Mouse (Mus musculus): Measurements from ENCODE around the gene Gripap1. TPM values are rescaled to one million over a fixed set of nuclear protein-coding genes. Genes with fewer than 3 reads are reported as not detected.

The Gripap1 gene
- total and polyA plus RNA-seq, 2 experiments from 2014 or later: 28.3 to 61.1 TPM

DNA sequence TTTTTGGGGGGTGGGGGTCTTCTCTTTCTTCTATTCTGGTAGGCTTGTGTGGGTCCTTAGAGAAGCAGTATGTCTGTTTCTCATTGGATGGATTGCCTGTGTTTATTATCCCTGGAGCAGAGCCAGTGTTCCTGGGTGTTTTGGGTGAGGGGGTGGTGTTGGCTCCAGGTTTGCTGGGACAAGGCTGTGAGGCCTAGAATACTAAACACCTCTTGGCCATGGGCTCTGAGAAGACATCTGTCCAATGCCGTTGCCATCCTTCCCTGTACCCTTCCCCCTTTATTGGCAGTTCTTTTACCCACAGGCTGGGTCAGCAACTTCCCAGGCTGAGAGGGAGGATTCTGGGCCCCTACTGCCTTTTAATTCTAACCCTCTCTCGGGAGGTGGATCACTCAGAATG lies 58.3 kb downstream of the Gripap1 start:
- 51% methylated on average over 2 of the region's 2 CpGs for WGBS
- no peak for TF ChIP-seq CTCF (IDR thresholded peaks at IDR 0.05; ENCODE audit: low read depth)
- Histone ChIP-seq H3K4me2 (ENCODE audit: low read depth, low read length) (no peak overlapping the region), H3K27me3 (ENCODE audit: insufficient read depth, low read length) (no peaks in the 10 kb centered on the region), H3K36me3 (ENCODE audit: insufficient read depth, low read length) (no peaks in the 10 kb centered on the region), H3K4me1 (ENCODE audit: insufficient read depth, low read length) (no peaks in the 10 kb centered on the region), H3K27ac (no peak overlapping the region), H3K9me3 (ENCODE audit: low read length) (no peaks in the 10 kb centered on the region), H3K4me3 (ENCODE audit: low read length) (no peak overlapping the region), H3K9ac (replicated peaks; ENCODE audit: low read length) (no peak overlapping the region)
- peak; percentile 65 for DNase-seq (ENCODE audit: low spot score)
- peak; percentile 85 for ATAC-seq

DNA sequence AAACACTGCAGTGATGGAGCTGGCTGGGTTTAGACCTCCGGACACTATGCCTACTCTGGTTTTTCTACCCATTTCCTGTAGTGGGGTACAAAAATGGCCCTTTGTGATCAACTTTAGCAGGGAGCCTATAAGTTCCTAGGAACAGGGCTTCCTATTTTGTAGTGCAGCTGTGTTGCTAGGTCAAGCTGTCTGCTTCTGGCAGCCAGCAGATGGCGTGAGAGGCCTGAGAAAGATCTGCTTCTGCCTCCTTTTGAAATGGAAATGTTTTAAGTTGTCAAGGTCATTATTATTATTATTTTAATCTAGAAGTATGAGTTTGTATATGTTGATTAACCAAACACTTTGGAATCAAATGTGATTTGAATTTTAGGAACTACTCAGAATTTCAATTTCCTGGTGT lies 65.0 kb downstream of the Gripap1 start:
- DNase-seq (ENCODE audit: low spot score): peak; percentile 60
- H3K9me3 ChIP-seq (ENCODE audit: low read length): no peaks in the 10 kb centered on the region

DNA sequence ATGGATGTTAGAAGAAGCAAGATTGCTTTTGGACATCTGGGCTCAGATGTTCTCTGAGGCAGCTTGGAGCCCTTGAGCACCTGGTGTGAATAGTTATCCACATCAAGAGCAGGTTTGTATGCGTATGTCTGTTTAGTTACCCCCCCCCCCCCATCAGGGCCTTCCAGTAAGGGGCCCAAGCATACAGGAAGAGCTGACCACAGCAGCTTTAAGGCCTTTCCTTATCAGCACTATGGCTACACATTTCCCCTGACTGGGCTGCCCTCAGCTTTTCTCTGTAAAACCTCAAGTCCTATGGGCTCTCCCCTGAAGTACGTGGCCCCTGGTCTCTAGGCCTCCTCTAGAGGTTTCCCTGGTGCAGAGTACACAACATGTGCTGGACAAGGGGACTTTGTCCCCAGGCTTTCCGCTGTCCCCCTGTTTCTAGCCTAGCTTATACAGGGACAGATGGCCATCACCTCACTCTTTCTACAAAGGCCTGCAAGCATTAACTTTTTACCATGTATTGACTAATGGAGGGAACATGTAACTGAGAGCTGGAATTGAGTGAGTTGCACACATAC lies 69.7 kb downstream of the Gripap1 start:
- ATAC-seq: no peak
- Histone ChIP-seq H3K4me3 (ENCODE audit: low read length) (no peak overlapping the region), H3K27me3 (ENCODE audit: insufficient read depth, low read length) (no peaks in the 10 kb centered on the region), H3K4me2 (ENCODE audit: low read depth, low read length) (no peak overlapping the region), H3K4me1 (ENCODE audit: insufficient read depth, low read length) (no peaks in the 10 kb centered on the region), H3K27ac (no peak overlapping the region), H3K9ac (replicated peaks; ENCODE audit: low read length) (no peak overlapping the region), H3K36me3 (ENCODE audit: insufficient read depth, low read length) (no peaks in the 10 kb centered on the region), H3K9me3 (ENCODE audit: low read length) (no peaks in the 10 kb centered on the region)
- whole genome bisulfite sequencing: 88% methylated on average over 3 of the region's 3 CpGs
- no peak for TF ChIP-seq CTCF (IDR thresholded peaks at IDR 0.05; ENCODE audit: low read depth)
- DNase-seq (ENCODE audit: low spot score): no peak

More for the DNA sequence above, 65.0 kb downstream of the Gripap1 start:
- Histone ChIP-seq H3K27me3 (ENCODE audit: insufficient read depth, low read length) (no peaks in the 10 kb centered on the region), H3K4me3 (ENCODE audit: low read length) (no peak overlapping the region), H3K4me2 (ENCODE audit: low read depth, low read length) (no peak overlapping the region), H3K4me1 (ENCODE audit: insufficient read depth, low read length) (no peaks in the 10 kb centered on the region), H3K9ac (replicated peaks; ENCODE audit: low read length) (no peak overlapping the region), H3K36me3 (ENCODE audit: insufficient read depth, low read length) (no peaks in the 10 kb centered on the region), H3K27ac (no peak overlapping the region)
- no peak for ATAC-seq
- WGBS: 37% methylated on average over 2 of the region's 2 CpGs
- peak; percentile 63 for TF ChIP-seq CTCF (IDR thresholded peaks at IDR 0.05; ENCODE audit: low read depth)

DNA sequence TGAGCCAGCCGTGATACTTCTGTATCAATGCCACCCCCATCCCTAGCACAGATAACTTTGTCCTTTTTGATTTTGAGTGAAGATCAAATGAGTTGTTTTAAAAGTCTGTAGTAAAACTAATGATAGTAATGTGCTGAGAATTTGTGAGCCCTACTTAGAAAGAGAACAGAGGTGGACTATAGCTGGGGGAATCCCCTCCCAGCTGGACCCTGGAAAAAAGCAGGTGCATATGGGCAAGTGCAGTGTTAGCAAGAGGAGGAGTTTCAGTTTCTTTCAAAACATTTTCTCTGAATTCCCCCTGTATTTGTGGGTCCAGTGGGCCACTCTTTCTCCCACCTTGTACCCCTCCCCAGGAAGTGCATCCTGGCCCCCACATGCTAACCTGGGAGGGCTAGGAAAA lies 73.6 kb downstream of the Gripap1 start:
- no peak for TF ChIP-seq CTCF (IDR thresholded peaks at IDR 0.05; ENCODE audit: low read depth)
- H3K27me3 ChIP-seq (ENCODE audit: insufficient read depth, low read length): no peaks in the 10 kb centered on the region
- 87% methylated on average over 1 of the region's 1 CpGs for WGBS
- ATAC-seq (no peak), DNase-seq (ENCODE audit: low spot score) (no peak)
- no peaks in the 10 kb centered on the region for H3K4me1 ChIP-seq (ENCODE audit: insufficient read depth, low read length)
- H3K4me3 ChIP-seq (ENCODE audit: low read length): no peak overlapping the region
- H3K27ac ChIP-seq: no peak overlapping the region
- no peaks in the 10 kb centered on the region for H3K36me3 ChIP-seq (ENCODE audit: insufficient read depth, low read length)
- H3K9me3 ChIP-seq (ENCODE audit: low read length): no peaks in the 10 kb centered on the region
- no peak overlapping the region for H3K9ac ChIP-seq (replicated peaks; ENCODE audit: low read length)
- H3K4me2 ChIP-seq (ENCODE audit: low read depth, low read length): no peak overlapping the region

DNA sequence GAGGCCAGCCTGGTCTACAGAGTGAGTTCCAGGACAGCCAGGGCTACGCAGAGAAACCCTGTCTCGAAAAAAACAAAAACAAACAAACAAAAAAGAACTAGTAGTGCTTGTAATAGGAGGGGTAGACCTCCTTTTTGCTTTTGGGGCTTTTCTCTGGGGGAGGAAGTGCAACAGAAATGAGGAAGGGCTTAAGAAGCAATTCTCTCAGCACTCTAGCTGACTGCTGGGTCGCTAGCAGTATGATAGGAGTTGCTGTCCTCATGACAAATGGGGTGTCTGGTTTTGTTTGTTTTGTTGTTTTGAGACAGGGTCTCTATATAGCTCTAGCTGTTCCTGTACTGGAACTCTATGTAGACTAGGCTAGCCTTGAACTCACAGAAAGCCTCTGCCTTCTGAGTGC lies 75.0 kb downstream of the Gripap1 start:
- Histone ChIP-seq H3K4me2 (ENCODE audit: low read depth, low read length) (no peak overlapping the region), H3K4me1 (ENCODE audit: insufficient read depth, low read length) (no peaks in the 10 kb centered on the region), H3K36me3 (ENCODE audit: insufficient read depth, low read length) (no peaks in the 10 kb centered on the region), H3K4me3 (ENCODE audit: low read length) (no peak overlapping the region), H3K9me3 (ENCODE audit: low read length) (no peaks in the 10 kb centered on the region), H3K27me3 (ENCODE audit: insufficient read depth, low read length) (no peaks in the 10 kb centered on the region), H3K27ac (no peak overlapping the region), H3K9ac (replicated peaks; ENCODE audit: low read length) (no peak overlapping the region)
- ATAC-seq (no peak), DNase-seq (ENCODE audit: low spot score) (no peak)
- TF ChIP-seq CTCF (IDR thresholded peaks at IDR 0.05; ENCODE audit: low read depth): no peak
- WGBS: 63% methylated on average over 3 of the region's 3 CpGs

DNA sequence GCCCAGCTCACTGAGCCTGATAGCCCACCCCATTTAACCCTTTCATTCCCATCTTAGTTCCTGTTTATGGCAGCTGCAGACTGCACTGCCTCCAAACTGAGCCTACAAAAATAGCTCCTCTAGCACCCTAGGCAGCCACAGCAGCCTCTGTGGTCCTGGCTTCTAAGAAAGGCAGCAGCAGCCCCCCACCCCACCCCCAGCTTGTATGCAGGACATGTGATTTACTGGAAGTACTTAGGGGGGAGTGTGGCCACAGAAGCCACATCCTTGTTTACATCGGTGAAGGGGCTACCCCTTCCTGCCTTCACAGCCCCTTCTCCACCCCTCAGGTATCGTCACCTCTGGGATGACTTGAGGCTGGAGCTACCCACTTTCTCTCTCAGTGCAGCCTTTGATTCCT lies 75.8 kb downstream of the Gripap1 start:
- H3K4me3 ChIP-seq (ENCODE audit: low read length): no peak overlapping the region
- no peaks in the 10 kb centered on the region for H3K9me3 ChIP-seq (ENCODE audit: low read length)
- TF ChIP-seq CTCF (IDR thresholded peaks at IDR 0.05; ENCODE audit: low read depth): no peak
- WGBS: 83% methylated on average over 2 of the region's 2 CpGs
- no peaks in the 10 kb centered on the region for H3K27me3 ChIP-seq (ENCODE audit: insufficient read depth, low read length)
- no peak overlapping the region for H3K27ac ChIP-seq
- H3K9ac ChIP-seq (replicated peaks; ENCODE audit: low read length): no peak overlapping the region
- no peak overlapping the region for H3K4me2 ChIP-seq (ENCODE audit: low read depth, low read length)
- no peak for ATAC-seq
- DNase-seq (ENCODE audit: low spot score): no peak
- H3K36me3 ChIP-seq (ENCODE audit: insufficient read depth, low read length): no peaks in the 10 kb centered on the region
- no peaks in the 10 kb centered on the region for H3K4me1 ChIP-seq (ENCODE audit: insufficient read depth, low read length)

DNA sequence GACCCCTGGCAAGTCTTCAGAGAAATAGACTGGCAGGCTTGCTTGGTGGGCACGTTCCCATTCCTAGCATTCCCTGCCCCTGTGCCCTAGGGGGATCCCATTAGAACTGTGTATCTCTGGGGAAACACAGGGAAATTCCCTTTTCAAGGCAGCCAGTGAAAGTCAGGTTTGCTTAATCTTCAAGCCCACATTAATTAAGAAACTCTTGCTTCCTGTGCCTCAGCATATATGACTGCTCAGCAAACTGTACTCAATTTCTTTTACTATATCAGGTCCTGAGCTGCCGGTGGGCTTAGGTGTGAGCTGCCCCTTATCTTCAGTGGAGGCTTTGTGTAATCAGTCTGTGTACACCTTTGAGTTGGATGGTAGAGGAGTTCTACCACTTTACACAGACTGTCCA lies 76.2 kb downstream of the Gripap1 start:
- no peak overlapping the region for H3K27ac ChIP-seq
- no peak for ATAC-seq
- no peaks in the 10 kb centered on the region for H3K27me3 ChIP-seq (ENCODE audit: insufficient read depth, low read length)
- no peaks in the 10 kb centered on the region for H3K9me3 ChIP-seq (ENCODE audit: low read length)
- no peaks in the 10 kb centered on the region for H3K4me1 ChIP-seq (ENCODE audit: insufficient read depth, low read length)
- H3K4me2 ChIP-seq (ENCODE audit: low read depth, low read length): no peak overlapping the region
- 68% methylated on average over 2 of the region's 2 CpGs for WGBS
- no peak for DNase-seq (ENCODE audit: low spot score)
- H3K4me3 ChIP-seq (ENCODE audit: low read length): no peak overlapping the region
- H3K9ac ChIP-seq (replicated peaks; ENCODE audit: low read length): no peak overlapping the region
- no peak for TF ChIP-seq CTCF (IDR thresholded peaks at IDR 0.05; ENCODE audit: low read depth)
- no peaks in the 10 kb centered on the region for H3K36me3 ChIP-seq (ENCODE audit: insufficient read depth, low read length)

Data from hindbrain, postnatal 0 days (tissue).